Mouse (Mus musculus) forebrain, embryonic 12.5 days (tissue): ENCODE measurements around the gene Hoxd4. TPM values are rescaled to one million over a fixed set of nuclear protein-coding genes. Genes with fewer than 3 reads are reported as not detected.
A peak's percentile ranks its signal among the peaks of the same experiment; 100 is the strongest.

ENCODE experiments used
- ATAC-seq: fragments of 200-750 bp; cut with Nextera tagmentation; 2 replicates; pipeline ENCODE4 v1.8.0; 2017; ENCODE audit warnings: moderate TSS enrichment; ENCODE audit not compliant: low FRiP score
- H3K27ac ChIP-seq: fragments of 300-500 bp; sonication (generic); 2 replicates; pipeline ENCODE4 v1.5.1; 2016; ENCODE audit warnings: mild to moderate bottlenecking
- H3K27me3 ChIP-seq: fragments of 300-500 bp; sonication (generic); 2 replicates; pipeline ENCODE4 v1.6.1; 2016; ENCODE audit warnings: mild to moderate bottlenecking
- H3K36me3 ChIP-seq: fragments of 300-500 bp; sonication (generic); replicated peaks from 2 replicates; pipeline ENCODE4 v1.6.1; 2016; ENCODE audit warnings: mild to moderate bottlenecking
- H3K4me1 ChIP-seq: fragments of 300-500 bp; sonication (generic); 2 replicates; pipeline ENCODE4 v1.6.1; 2016
- H3K4me2 ChIP-seq: fragments of 300-500 bp; sonication (generic); 2 replicates; pipeline ENCODE4 v1.6.1; 2016; ENCODE audit warnings: mild to moderate bottlenecking, moderate library complexity
- H3K4me3 ChIP-seq: fragments of 300-500 bp; sonication (generic); replicated peaks from 2 replicates; pipeline ENCODE4 v1.5.1; 2016; ENCODE audit warnings: mild to moderate bottlenecking
- H3K9ac ChIP-seq: fragments of 300-500 bp; sonication (generic); 2 replicates; pipeline ENCODE4 v1.6.1; 2016; ENCODE audit warnings: mild to moderate bottlenecking
- H3K9me3 ChIP-seq: fragments of 300-500 bp; sonication (generic); 2 replicates; pipeline ENCODE4 v1.6.1; 2016
- WGBS: fragments of 180-500 bp; shearing (Covaris S2); methylation state at CpG from one replicate; pipeline ENCODE4 v1.1.7; 2016; 5-methylcytosine and 5-hydroxymethylcytosine counted together
- polyA plus RNA-seq: library from polyadenylated mRNA; unstranded; fragments of >200 nt; fragmentation: Nextera tagmentation; extraction: Ambion mirVana; gene quantifications from 2 replicates; pipeline ENCODE4 v1.2.1, GENCODE M21; 2016

The Hoxd4 gene
- polyA plus RNA-seq, 1 experiment from 2014 or later: not detected

GRCm38 (mm10) chr2:74720384-74720783, 8.7 kb downstream of the Hoxd4 start:
- Histone ChIP-seq H3K9me3 (no peaks in the 10 kb centered on the region), H3K9ac (no peak overlapping the region), H3K4me3 (no peak overlapping the region), H3K4me2 (no peak overlapping the region), H3K36me3 (no peaks in the 10 kb centered on the region), H3K27me3 (peaks cover 100% of the 10 kb centered on the region), H3K4me1 (no peaks in the 10 kb centered on the region), H3K27ac (no peak overlapping the region)
- ATAC-seq: no peak
- 5% methylated on average over 2 of the region's 2 CpGs for WGBS

DNA sequence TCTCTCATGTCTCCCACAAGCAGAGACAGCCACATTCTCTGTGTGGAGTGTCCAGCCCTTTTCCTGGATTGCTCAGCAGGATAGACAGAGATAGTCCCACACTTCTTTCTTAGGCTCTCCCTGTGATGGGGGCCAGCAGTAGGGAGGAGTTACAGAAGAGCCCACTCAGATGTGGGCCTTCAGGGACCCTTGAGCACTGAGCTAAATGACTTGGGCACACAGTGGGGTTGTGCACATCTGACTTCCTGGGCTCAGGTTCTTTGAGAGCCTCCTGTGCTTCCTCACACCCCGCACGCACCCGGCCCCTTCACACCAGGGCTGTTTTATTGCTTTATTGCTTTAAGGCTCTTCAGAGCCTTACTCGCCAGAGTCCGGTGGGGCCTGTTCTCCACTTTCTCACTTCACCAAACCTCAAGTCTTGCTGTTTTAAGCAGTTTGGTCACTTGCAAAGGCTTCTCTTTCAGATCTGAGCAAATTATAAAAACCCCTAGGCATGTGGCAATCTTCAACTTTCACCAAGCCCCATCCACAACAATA, 9.3 kb downstream of the Hoxd4 start:
- no peak overlapping the region for H3K4me2 ChIP-seq
- H3K27ac ChIP-seq: no peak overlapping the region
- no peaks in the 10 kb centered on the region for H3K9me3 ChIP-seq
- H3K4me3 ChIP-seq: no peak overlapping the region
- ATAC-seq: no peak
- H3K27me3 ChIP-seq: peaks cover 100% of the 10 kb centered on the region
- 2% methylated on average over 5 of the region's 5 CpGs for WGBS
- H3K9ac ChIP-seq: no peak overlapping the region
- no peaks in the 10 kb centered on the region for H3K36me3 ChIP-seq
- no peaks in the 10 kb centered on the region for H3K4me1 ChIP-seq

DNA sequence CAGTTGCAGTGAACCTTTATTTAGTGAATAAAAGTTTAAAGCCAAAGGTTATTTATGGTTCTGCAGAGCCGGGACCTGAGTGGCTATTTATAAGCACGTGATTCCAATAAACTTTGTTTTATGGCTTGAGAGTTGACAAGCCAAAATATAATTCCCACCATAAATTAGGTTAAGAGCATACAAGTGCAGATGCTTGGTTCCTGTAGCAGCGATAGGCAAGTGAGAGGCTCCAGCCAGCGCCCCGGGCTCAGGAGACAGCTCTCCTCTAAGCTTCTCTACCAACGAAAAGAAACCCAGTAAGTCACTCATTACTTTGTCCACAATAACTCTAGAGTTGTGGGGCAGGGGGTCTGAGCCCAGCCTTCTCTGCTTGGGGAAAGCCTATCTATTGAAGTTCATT, 10.2 kb downstream of the Hoxd4 start:
- H3K4me2 ChIP-seq: no peak overlapping the region
- H3K4me3 ChIP-seq: no peak overlapping the region
- no peak for ATAC-seq
- no peaks in the 10 kb centered on the region for H3K36me3 ChIP-seq
- H3K9ac ChIP-seq: no peak overlapping the region
- H3K27ac ChIP-seq: no peak overlapping the region
- no peaks in the 10 kb centered on the region for H3K4me1 ChIP-seq
- no peaks in the 10 kb centered on the region for H3K9me3 ChIP-seq
- WGBS: 5% methylated on average over 6 of the region's 6 CpGs
- peaks cover 100% of the 10 kb centered on the region for H3K27me3 ChIP-seq

DNA sequence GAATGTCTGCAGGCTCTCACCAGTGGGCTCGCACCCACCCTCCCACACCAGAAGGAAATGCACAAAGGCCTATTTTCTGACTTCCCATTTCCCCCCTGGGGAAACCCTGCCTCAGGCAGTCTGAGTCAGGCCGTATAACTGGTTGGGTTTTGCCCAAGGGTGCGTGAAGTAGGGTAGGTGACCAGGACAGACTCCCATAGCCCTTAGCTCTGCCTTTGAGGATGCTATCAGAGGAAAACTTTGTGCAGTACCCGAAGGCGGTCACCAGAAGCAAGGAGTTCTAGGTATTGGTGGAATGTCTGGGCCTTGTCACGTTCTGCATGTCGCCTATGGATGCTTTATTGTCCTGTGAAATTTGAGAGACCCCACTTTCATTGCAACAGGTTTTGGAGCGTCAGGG, 11.2 kb downstream of the Hoxd4 start:
- Histone ChIP-seq H3K27ac (no peak overlapping the region), H3K4me2 (no peak overlapping the region), H3K27me3 (peaks cover 100% of the 10 kb centered on the region), H3K9ac (no peak overlapping the region), H3K4me3 (no peak overlapping the region), H3K4me1 (peaks cover 7% of the 10 kb centered on the region), H3K36me3 (no peaks in the 10 kb centered on the region), H3K9me3 (no peaks in the 10 kb centered on the region)
- ATAC-seq: no peak
- under 1% methylated on average over 8 of the region's 8 CpGs for WGBS

GRCm38 (mm10) chr2:74724244-74725015, 12.7 kb downstream of the Hoxd4 start:
- Histone ChIP-seq H3K27me3 (peaks cover 100% of the 10 kb centered on the region), H3K27ac (no peak overlapping the region), H3K4me1 (peaks cover 7% of the 10 kb centered on the region), H3K4me2 (no peak overlapping the region), H3K4me3 (no peak overlapping the region), H3K36me3 (no peaks in the 10 kb centered on the region), H3K9ac (no peak overlapping the region), H3K9me3 (no peaks in the 10 kb centered on the region)
- 5% methylated on average over 7 of the region's 7 CpGs for WGBS
- ATAC-seq: no peak

- Histone ChIP-seq H3K4me3 (no peak overlapping the region), H3K27ac (no peak overlapping the region), H3K9me3 (no peaks in the 10 kb centered on the region), H3K9ac (no peak overlapping the region), H3K27me3 (peaks cover 98% of the 10 kb centered on the region), H3K4me2 (no peak overlapping the region), H3K4me1 (peaks cover 7% of the 10 kb centered on the region), H3K36me3 (no peaks in the 10 kb centered on the region)
- 2% methylated on average over 17 of the region's 17 CpGs for WGBS
- no peak for ATAC-seq
These were observed 13.4 kb downstream of the Hoxd4 start for GRCm38 (mm10) chr2:74725171-74725570.

DNA sequence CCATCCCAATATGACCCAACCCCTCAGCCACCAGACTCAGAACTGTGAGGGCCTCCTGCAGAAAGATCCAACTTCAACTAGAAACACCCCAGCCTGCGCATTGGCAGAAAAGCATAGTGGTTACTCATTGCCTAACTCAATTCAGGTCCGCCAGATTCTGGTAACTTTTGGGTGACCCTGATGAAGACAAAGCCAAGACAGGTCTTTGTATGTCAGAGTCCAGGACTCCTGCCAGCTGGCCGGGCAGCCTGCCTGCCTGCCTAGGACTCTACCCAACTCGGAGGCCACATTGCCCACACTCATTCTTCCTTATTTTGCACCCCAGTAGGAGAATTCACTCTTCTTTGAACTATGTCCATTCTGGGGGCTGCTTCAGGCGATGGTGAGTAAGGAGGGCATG, 14.8 kb downstream of the Hoxd4 start, which contains the start of gene Gm28230:
Gm28230 (plus strand) TSS at position 178 of the 400 bp plus-strand sequence.
- Histone ChIP-seq H3K9ac (no peak within 1 kb of the TSS), H3K4me1 (peaks cover 7% of the 10 kb centered on the region), H3K4me3 (peak within 1 kb of the TSS; percentile 20; the same call in 1 of the 2 replicates), H3K36me3 (no peaks in the 10 kb centered on the region), H3K4me2 (peak within 1 kb of the TSS; percentile 8; the same call in 1 of the 2 replicates), H3K27me3 (peaks cover 98% of the 10 kb centered on the region), H3K27ac (no peak within 1 kb of the TSS), H3K9me3 (no peaks in the 10 kb centered on the region)
- 2% methylated on average over 5 of the region's 5 CpGs for WGBS
- ATAC-seq: no peak

GRCm38 (mm10) chr2:74726973-74727639, 15.4 kb downstream of the Hoxd4 start:
- under 1% methylated on average over 43 of the region's 43 CpGs for WGBS
- no peak for ATAC-seq
- no peak overlapping the region for H3K27ac ChIP-seq
- no peaks in the 10 kb centered on the region for H3K36me3 ChIP-seq
- H3K9ac ChIP-seq: no peak overlapping the region
- peak overlapping the region; percentile 8; the same call in 1 of the 2 replicates for H3K4me2 ChIP-seq
- H3K4me3 ChIP-seq: peak overlapping the region; percentile 20; the same call in 1 of the 2 replicates
- H3K4me1 ChIP-seq: peaks cover 7% of the 10 kb centered on the region
- H3K27me3 ChIP-seq: peaks cover 98% of the 10 kb centered on the region
- H3K9me3 ChIP-seq: no peaks in the 10 kb centered on the region

GRCm38 (mm10) chr2:74727640-74728302, 16.0 kb downstream of the Hoxd4 start:
- no peak for ATAC-seq
- peaks cover 98% of the 10 kb centered on the region for H3K27me3 ChIP-seq
- H3K27ac ChIP-seq: no peak overlapping the region
- H3K9me3 ChIP-seq: no peaks in the 10 kb centered on the region
- no peaks in the 10 kb centered on the region for H3K36me3 ChIP-seq
- no peak overlapping the region for H3K9ac ChIP-seq
- peak overlapping the region; percentile 8; the same call in 1 of the 2 replicates for H3K4me2 ChIP-seq
- peaks cover 10% of the 10 kb centered on the region for H3K4me1 ChIP-seq
- peak overlapping the region; percentile 20; the same call in 1 of the 2 replicates for H3K4me3 ChIP-seq
- 1% methylated on average over 25 of the region's 25 CpGs for WGBS

DNA sequence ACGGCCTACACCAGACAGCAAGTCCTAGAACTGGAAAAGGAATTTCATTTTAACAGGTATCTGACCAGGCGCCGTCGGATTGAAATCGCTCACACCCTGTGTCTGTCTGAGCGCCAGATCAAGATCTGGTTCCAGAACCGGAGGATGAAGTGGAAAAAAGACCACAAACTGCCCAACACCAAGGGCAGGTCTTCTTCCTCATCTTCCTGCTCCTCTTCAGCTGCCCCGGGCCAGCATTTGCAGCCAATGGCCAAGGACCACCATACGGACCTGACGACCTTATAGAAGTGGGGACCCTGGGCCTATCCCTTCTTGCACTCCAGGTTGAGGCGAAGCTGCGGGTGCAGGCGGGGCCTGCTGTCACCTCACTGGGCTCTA, 16.6 kb downstream of the Hoxd4 start:
- WGBS: under 1% methylated on average over 13 of the region's 13 CpGs
- Histone ChIP-seq H3K4me2 (no peak overlapping the region), H3K27me3 (peaks cover 98% of the 10 kb centered on the region), H3K9me3 (no peaks in the 10 kb centered on the region), H3K4me3 (no peak overlapping the region), H3K36me3 (no peaks in the 10 kb centered on the region), H3K4me1 (peaks cover 14% of the 10 kb centered on the region), H3K27ac (no peak overlapping the region), H3K9ac (no peak overlapping the region)
- ATAC-seq: no peak

- H3K36me3 ChIP-seq: no peaks in the 10 kb centered on the region
- no peak overlapping the region for H3K9ac ChIP-seq
- H3K4me2 ChIP-seq: no peak overlapping the region
- 3% methylated on average over 8 of the region's 8 CpGs for WGBS
- H3K4me1 ChIP-seq: peaks cover 14% of the 10 kb centered on the region
- H3K9me3 ChIP-seq: no peaks in the 10 kb centered on the region
- H3K27ac ChIP-seq: no peak overlapping the region
- no peak for ATAC-seq
- H3K4me3 ChIP-seq: no peak overlapping the region
- H3K27me3 ChIP-seq: peaks cover 98% of the 10 kb centered on the region
These were observed 18.6 kb downstream of the Hoxd4 start for GRCm38 (mm10) chr2:74730331-74730730.

GRCm38 (mm10) chr2:74731055-74731454, 19.3 kb downstream of the Hoxd4 start:
- no peak overlapping the region for H3K27ac ChIP-seq
- H3K4me1 ChIP-seq: peaks cover 19% of the 10 kb centered on the region
- H3K9me3 ChIP-seq: no peaks in the 10 kb centered on the region
- no peak for ATAC-seq
- no peak overlapping the region for H3K4me3 ChIP-seq
- H3K9ac ChIP-seq: no peak overlapping the region
- no peaks in the 10 kb centered on the region for H3K36me3 ChIP-seq
- H3K27me3 ChIP-seq: peaks cover 98% of the 10 kb centered on the region
- no peak overlapping the region for H3K4me2 ChIP-seq
